Mouse (Mus musculus) testis, adult 2 months (tissue): ENCODE measurements at regions not wholly inside any gene's neighbourhood (a gene's known extent, or its start where the extent isn't known, plus 50 kb on each side); places are given as distances from the start of the nearest gene placed in this dataset.

Experiments used
- CTCF ChIP-seq: fragments of 200-500 bp; IDR thresholded peaks from 2 replicates; pipeline ENCODE4 v1.5.1; 2012; ENCODE audit warnings: low read depth, mild to moderate bottlenecking, inconsistent platforms, low read length, moderate library complexity; ENCODE audit not compliant: control insufficient read depth, insufficient read depth, insufficient replicate concordance
- POLR2A ChIP-seq: fragments of 200-500 bp; IDR thresholded peaks from 2 replicates; pipeline ENCODE4 v1.6.1; 2012; ENCODE audit warnings: low read depth, mild to moderate bottlenecking, inconsistent platforms, low read length, moderate library complexity; ENCODE audit not compliant: control insufficient read depth

GRCm38 (mm10) chr3:52904028-52904427 is 113.0 kb downstream of the Cog6 start:
- no peak for TF ChIP-seq POLR2A
- no peak for TF ChIP-seq CTCF
